Mouse (Mus musculus) ES-E14 (cell line): ENCODE measurements at regions not wholly inside any gene's neighbourhood (a gene's known extent, or its start where the extent isn't known, plus 50 kb on each side); places are given as distances from the start of the nearest gene placed in this dataset.

ENCODE experiments used
- DNase-seq: peaks from one replicate; pipeline ENCODE4 v3.0.0-alpha.2; 2013; ENCODE audit warnings: low read depth, low spot score
- H3K27ac ChIP-seq: 2 replicates; pipeline ENCODE4 v1.5.1; 2012; ENCODE audit warnings: low read depth, mild to moderate bottlenecking, low read length, moderate library complexity, mixed read lengths; ENCODE audit not compliant: poor library complexity, insufficient read depth, severe bottlenecking
- H3K36me3 ChIP-seq: 2 replicates; pipeline ENCODE4 v1.6.1; 2012; ENCODE audit warnings: mild to moderate bottlenecking, low read length, moderate library complexity, mixed read lengths; ENCODE audit not compliant: control insufficient read depth, poor library complexity, insufficient read depth, severe bottlenecking
- H3K4me1 ChIP-seq, 2 experiments: fragments of 150-350 bp in 1 of 2; sonication (generic) in 1 of 2; 2 replicates each; pipeline ENCODE4 v1.6.1; 2012; ENCODE audit warnings: low read length in 2 of 2, mild to moderate bottlenecking in 1 of 2, mixed read lengths in 1 of 2; ENCODE audit not compliant: control insufficient read depth in 2 of 2, insufficient read depth in 2 of 2, poor library complexity in 1 of 2
- H3K4me3 ChIP-seq, 2 experiments: fragments of 150-350 bp in 1 of 2; sonication (generic) in 1 of 2; 2 replicates each; pipeline ENCODE4 v1.5.1; 2012; ENCODE audit warnings: low read length in 2 of 2, low read depth in 1 of 2, mild to moderate bottlenecking in 1 of 2, mixed read lengths in 1 of 2; ENCODE audit not compliant: insufficient read depth in 1 of 2, poor library complexity in 1 of 2, severe bottlenecking in 1 of 2
- H3K9ac ChIP-seq: 2 replicates; pipeline ENCODE4 v1.6.1; 2012; ENCODE audit warnings: low read depth, mild to moderate bottlenecking, low read length, mixed read lengths; ENCODE audit not compliant: poor library complexity, insufficient read depth, severe bottlenecking
- H3K9me3 ChIP-seq: fragments of 150-350 bp; sonication (generic); 2 replicates; pipeline ENCODE4 v1.6.1; 2012; ENCODE audit warnings: low read depth, mild to moderate bottlenecking, low read length; ENCODE audit not compliant: control insufficient read depth, insufficient read depth
- CHD2 ChIP-seq: IDR thresholded peaks from 2 replicates; pipeline ENCODE4 v1.6.1; 2014; ENCODE audit warnings: mild to moderate bottlenecking, low read depth, low read length, inconsistent platforms
- HCFC1 ChIP-seq: IDR thresholded peaks from 2 replicates; pipeline ENCODE4 v1.6.1; 2012; ENCODE audit warnings: low read length, inconsistent platforms, borderline replicate concordance; ENCODE audit not compliant: insufficient read depth
- MAFK ChIP-seq: IDR thresholded peaks from 2 replicates; pipeline ENCODE4 v1.6.1; 2014; ENCODE audit warnings: mild to moderate bottlenecking, low read depth, low read length, inconsistent platforms; ENCODE audit not compliant: insufficient read depth
- ZC3H11A ChIP-seq: IDR thresholded peaks from 2 replicates; pipeline ENCODE4 v1.6.1; 2012; ENCODE audit warnings: low read depth, mild to moderate bottlenecking, inconsistent platforms, low read length, borderline replicate concordance
- ZNF384 ChIP-seq: IDR thresholded peaks from 2 replicates; pipeline ENCODE4 v1.6.1; 2012; ENCODE audit warnings: low read depth, low read length, inconsistent platforms
- in situ Hi-C, 2 experiments: fragments of 600-800 bp; cut with MboI; formaldehyde crosslinking; loops; one replicate each; pipeline ENCODE4 v1.15.1; 2025; ENCODE audit warnings: low sequenced_read_pairs in 2 of 2, inconsistent platforms in 1 of 2; ENCODE audit not compliant: unreplicated experiment in 2 of 2

DNA sequence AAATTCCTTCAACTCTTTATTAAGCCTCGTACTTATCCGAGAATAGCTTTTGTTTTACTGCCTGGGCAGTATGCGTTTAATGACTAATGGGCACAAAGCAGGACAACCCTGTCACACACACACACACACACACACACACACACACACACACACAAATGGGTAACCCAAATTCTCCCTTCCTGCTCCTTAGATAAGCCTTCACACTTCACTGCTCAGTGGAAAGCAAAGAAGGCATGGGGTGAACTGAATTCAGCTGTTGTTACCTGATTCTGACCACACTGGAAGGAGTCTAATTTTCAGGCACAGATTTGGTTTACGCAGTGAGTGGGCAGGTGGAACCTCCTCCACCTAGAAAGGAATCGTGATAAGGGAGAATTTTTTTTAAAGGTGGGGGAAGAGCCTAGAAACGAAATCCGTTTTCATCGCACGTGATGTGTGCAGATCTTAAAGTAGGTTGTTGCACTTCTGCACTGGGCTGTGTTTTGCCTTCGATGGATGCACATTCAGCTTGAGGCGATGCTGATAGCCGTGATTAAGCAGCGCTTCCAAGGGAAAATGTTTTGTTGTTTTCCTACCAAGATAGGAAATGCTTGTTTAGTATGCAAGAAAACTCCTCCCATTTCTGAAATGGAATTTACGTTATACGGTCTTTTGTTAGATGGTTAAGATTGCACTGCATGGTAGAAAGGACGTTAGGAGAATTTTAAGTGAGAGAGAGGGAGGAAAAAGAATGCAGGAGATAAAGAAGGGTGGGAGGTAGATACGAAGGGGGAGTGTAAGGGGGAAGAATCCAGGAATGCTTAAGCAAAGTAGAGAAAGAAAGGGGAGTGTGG, 286.2 kb upstream of the Rps6ka3 start:
- Histone ChIP-seq H3K4me1 (no peaks in the 10 kb centered on the region), H3K4me3 (no peak overlapping the region), H3K9ac (no peak overlapping the region), H3K36me3 (no peaks in the 10 kb centered on the region), H3K27ac (no peak overlapping the region), H3K9me3 (no peaks in the 10 kb centered on the region)
- in situ Hi-C loops = no loop called here
- TF ChIP-seq ZNF384 (no peak), MAFK (no peak), ZC3H11A (no peak), HCFC1 (no peak), CHD2 (no peak)
- no peak for DNase-seq

DNA sequence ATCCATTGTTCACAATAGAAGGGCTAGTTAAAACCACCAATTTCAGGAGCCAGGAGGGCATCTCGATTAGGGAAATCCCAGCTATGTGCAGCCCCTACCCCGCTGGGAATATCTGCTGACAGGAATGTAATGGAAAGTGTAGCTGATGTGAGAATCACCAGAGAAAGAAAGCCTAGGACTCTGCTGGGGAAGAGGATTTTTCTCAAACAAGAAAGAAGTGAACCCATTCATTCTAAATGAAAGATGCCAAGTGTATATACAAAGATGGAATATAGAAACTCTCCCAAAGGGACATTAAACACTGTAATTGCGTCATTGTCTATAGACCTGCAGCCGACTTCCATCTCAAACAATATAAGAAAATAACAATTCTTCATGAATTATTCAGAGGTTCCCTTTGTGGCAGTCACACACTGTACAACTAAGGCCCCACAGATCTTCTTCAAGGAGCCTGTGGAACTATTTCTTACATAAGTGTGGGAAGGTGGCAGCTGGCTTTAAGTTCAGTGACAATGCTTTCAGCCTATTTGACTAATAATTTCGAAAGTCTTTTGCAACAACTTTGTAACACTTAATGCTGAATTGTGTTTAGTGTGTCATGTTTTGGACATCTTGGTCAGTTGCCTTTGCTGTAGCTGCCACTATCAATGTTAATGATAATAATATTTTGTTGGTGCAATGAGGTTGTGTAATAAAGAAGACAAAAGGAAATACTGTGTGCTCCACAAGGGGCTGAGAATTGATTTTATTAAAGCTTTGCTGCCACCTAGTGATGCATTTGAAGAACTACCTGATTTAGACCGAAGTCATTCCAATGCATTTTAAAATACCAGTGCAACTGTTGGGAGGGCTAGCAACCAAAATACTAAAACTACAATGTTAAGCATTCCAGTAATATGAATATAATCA, 285.4 kb upstream of the Rps6ka3 start:
- Histone ChIP-seq H3K27ac (no peak overlapping the region), H3K4me3 (no peak overlapping the region), H3K9ac (no peak overlapping the region), H3K36me3 (no peaks in the 10 kb centered on the region), H3K9me3 (no peaks in the 10 kb centered on the region), H3K4me1 (no peaks in the 10 kb centered on the region)
- TF ChIP-seq ZNF384 (no peak), ZC3H11A (0 out of 2 replicates have a peak, but pooled peaks have one; percentile 22)
- no peak for DNase-seq
- in situ Hi-C loops = loop anchor here in 1 of 2 experiments (25.0 kb wide), 1 partner anchor 1187 kb away; no protein-coding TSS in a partner anchor

DNA sequence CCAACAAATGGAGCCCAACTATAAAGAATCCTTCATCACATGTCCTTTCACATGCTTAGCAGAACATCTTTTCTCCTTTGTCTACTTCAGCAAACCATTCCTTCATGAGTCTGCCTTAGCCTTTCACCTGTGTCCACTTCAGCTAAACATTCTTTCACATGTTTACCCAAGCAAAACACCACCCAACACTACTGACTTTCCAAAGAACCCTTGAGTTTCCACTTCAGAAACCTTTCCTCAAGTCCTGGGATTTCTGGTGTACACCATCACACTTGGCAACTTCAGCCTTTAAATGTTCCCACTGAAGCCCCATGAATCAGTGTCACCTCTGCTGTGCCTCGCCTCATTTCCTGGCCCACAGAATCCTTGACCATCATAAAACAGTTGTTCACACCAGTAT, 278.2 kb upstream of the Rps6ka3 start:
- H3K36me3 ChIP-seq = no peaks in the 10 kb centered on the region
- H3K9ac ChIP-seq = no peak overlapping the region
- no peak overlapping the region for H3K4me3 ChIP-seq
- no peak overlapping the region for H3K27ac ChIP-seq
- no peak for TF ChIP-seq MAFK
- TF ChIP-seq CHD2 = no peak
- TF ChIP-seq ZC3H11A = no peak
- TF ChIP-seq ZNF384 = no peak
- no peak for TF ChIP-seq HCFC1
- H3K4me1 ChIP-seq = no peaks in the 10 kb centered on the region
- in situ Hi-C loops = loop anchor here in 1 of 2 experiments (25.0 kb wide), 1 partner anchor 1195 kb away; no protein-coding TSS in a partner anchor
- H3K9me3 ChIP-seq = no peaks in the 10 kb centered on the region
- DNase-seq = no peak

DNA sequence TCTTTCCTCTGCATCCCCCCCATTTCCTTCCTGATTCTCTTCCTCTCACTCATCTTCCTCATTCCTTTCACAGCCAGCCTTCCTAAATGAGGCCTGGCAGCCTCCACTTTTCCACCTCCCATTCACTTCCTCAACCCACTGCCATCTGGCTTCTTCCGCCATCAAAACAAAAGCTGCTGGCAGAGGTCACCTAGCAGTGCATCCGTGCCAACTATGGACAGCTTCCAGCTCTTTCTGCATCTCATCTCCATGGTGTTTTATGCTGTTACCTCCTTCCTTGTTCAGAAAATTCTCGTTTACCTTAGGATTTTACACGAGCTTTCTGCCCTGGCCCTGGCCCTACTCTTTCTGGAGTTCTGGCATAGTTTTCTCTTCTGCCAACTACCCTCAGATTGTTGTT, 262.9 kb upstream of the Rps6ka3 start:
- no peaks in the 10 kb centered on the region for H3K9me3 ChIP-seq
- H3K4me3 ChIP-seq = no peak overlapping the region
- in situ Hi-C loops = loop anchor here in 1 of 2 experiments (25.0 kb wide), 1 partner anchor 1210 kb away; no protein-coding TSS in a partner anchor
- no peak for DNase-seq
- TF ChIP-seq MAFK (no peak), HCFC1 (no peak), ZNF384 (no peak), ZC3H11A (no peak), CHD2 (no peak)
- no peak overlapping the region for H3K27ac ChIP-seq
- no peak overlapping the region for H3K9ac ChIP-seq
- no peaks in the 10 kb centered on the region for H3K4me1 ChIP-seq
- no peaks in the 10 kb centered on the region for H3K36me3 ChIP-seq
